Mouse (Mus musculus): Measurements from ENCODE around the gene Mettl27.

Mettl27 gene

GRCm38 (mm10) chr5:134965473-134965851 lies 33.3 kb downstream of the Mettl27 start:
- no peak for TF ChIP-seq GATA4 (IDR thresholded peaks at IDR 0.05; ENCODE audit: insufficient replicate concordance, low read length)

- no peak for TF ChIP-seq GATA4 (IDR thresholded peaks at IDR 0.05; ENCODE audit: insufficient replicate concordance, low read length)
These were observed 34.0 kb downstream of the Mettl27 start for GRCm38 (mm10) chr5:134965852-134966821.

- TF ChIP-seq GATA4 (IDR thresholded peaks at IDR 0.05; ENCODE audit: insufficient replicate concordance, low read length), result no peak
These were observed 35.2 kb downstream of the Mettl27 start for GRCm38 (mm10) chr5:134967164-134967944.

GRCm38 (mm10) chr5:134970671-134971070 lies 38.5 kb downstream of the Mettl27 start:
- no peak for TF ChIP-seq GATA4 (IDR thresholded peaks at IDR 0.05; ENCODE audit: insufficient replicate concordance, low read length)

GRCm38 (mm10) chr5:134973081-134973480 lies 40.9 kb downstream of the Mettl27 start:
- no peak for TF ChIP-seq GATA4 (IDR thresholded peaks at IDR 0.05; ENCODE audit: insufficient replicate concordance, low read length)

GRCm38 (mm10) chr5:134973526-134973925 lies 41.4 kb downstream of the Mettl27 start:
- TF ChIP-seq GATA4 (IDR thresholded peaks at IDR 0.05; ENCODE audit: insufficient replicate concordance, low read length), result no peak

- TF ChIP-seq GATA4 (IDR thresholded peaks at IDR 0.05; ENCODE audit: insufficient replicate concordance, low read length), result no peak
These were observed 42.1 kb downstream of the Mettl27 start for GRCm38 (mm10) chr5:134974294-134974693.

GRCm38 (mm10) chr5:134974921-134975320 lies 42.8 kb downstream of the Mettl27 start:
- TF ChIP-seq GATA4 (IDR thresholded peaks at IDR 0.05; ENCODE audit: insufficient replicate concordance, low read length), result no peak

- TF ChIP-seq GATA4 (IDR thresholded peaks at IDR 0.05; ENCODE audit: insufficient replicate concordance, low read length), result no peak
These were observed 44.0 kb downstream of the Mettl27 start for GRCm38 (mm10) chr5:134976164-134976563.

- no peak for TF ChIP-seq GATA4 (IDR thresholded peaks at IDR 0.05; ENCODE audit: insufficient replicate concordance, low read length)
These were observed 44.5 kb downstream of the Mettl27 start for GRCm38 (mm10) chr5:134976577-134977250.

- no peak for TF ChIP-seq GATA4 (IDR thresholded peaks at IDR 0.05; ENCODE audit: insufficient replicate concordance, low read length)
These were observed 45.7 kb downstream of the Mettl27 start for GRCm38 (mm10) chr5:134977837-134978236.

- no peak for TF ChIP-seq GATA4 (IDR thresholded peaks at IDR 0.05; ENCODE audit: insufficient replicate concordance, low read length)
These were observed 49.0 kb downstream of the Mettl27 start for GRCm38 (mm10) chr5:134981149-134981548.

GRCm38 (mm10) chr5:134983111-134983510 lies 50.9 kb downstream of the Mettl27 start:
- TF ChIP-seq GATA4 (IDR thresholded peaks at IDR 0.05; ENCODE audit: insufficient replicate concordance, low read length), result no peak

GRCm38 (mm10) chr5:134983771-134984170 lies 51.6 kb downstream of the Mettl27 start:
- no peak for TF ChIP-seq GATA4 (IDR thresholded peaks at IDR 0.05; ENCODE audit: insufficient replicate concordance, low read length)

GRCm38 (mm10) chr5:134985633-134986297 lies 53.6 kb downstream of the Mettl27 start, which contains the start of gene Cldn3:
Gene Cldn3, plus strand, starts transcription at chr5:134986214.
- TF ChIP-seq GATA4 (IDR thresholded peaks at IDR 0.05; ENCODE audit: insufficient replicate concordance, low read length), result no peak
